Comparison of ENCODE assay signal across 11 mouse cellular contexts in genomic region chr1:192189056-192189455, GRCm38 (mm10). TPM values are rescaled to one million over a fixed set of nuclear protein-coding genes. Genes with fewer than 3 reads are reported as not detected.
DNase-seq lines count a peak whose midpoint lies in the region; ATAC-seq and TF ChIP-seq lines count a peak whose summit lies in the region.
"Had no signal": no experiment of that assay in that cellular context is flagged by ENCODE, and none has a peak within 500 bp of the region (broad histone marks: within the 10 kb centered on the region; RNA-seq: fewer than 3 reads in every experiment).

No protein-coding gene starts in this region.

- no peak overlapping the region for H3K9ac ChIP-seq in forebrain, embryonic 12.5 days
- H3K9ac ChIP-seq in forebrain, embryonic 15.5 days (replicated peaks), result no peak overlapping the region
- H3K9ac ChIP-seq in liver, postnatal 0 days (replicated peaks), result no peak overlapping the region
- H3K9ac ChIP-seq: heart, embryonic 15.5 days had no signal

- H3K9me3 ChIP-seq in forebrain, embryonic 12.5 days, result no peaks in the 10 kb centered on the region
- H3K9me3 ChIP-seq in forebrain, embryonic 15.5 days, result no peaks in the 10 kb centered on the region
- H3K9me3 ChIP-seq in liver, postnatal 0 days (ENCODE audit: low read length), result no peaks in the 10 kb centered on the region
- H3K9me3 ChIP-seq: G1E; heart, embryonic 15.5 days had no signal

- no peak for DNase-seq in liver, postnatal 0 days
- no peak for DNase-seq in liver
- peak; percentile 17 to 40 for DNase-seq in layer of hippocampus, postnatal 10 days (ENCODE audit: low spot score in 2 of 2)
- peak; percentile 19 for DNase-seq in right cerebral cortex, postnatal 25 days
- no peak for DNase-seq in thymus, adult 18-20 months

- ATAC-seq in forebrain, embryonic 12.5 days (ENCODE audit: low FRiP score), result peak; percentile 55
- ATAC-seq in forebrain, embryonic 15.5 days (replicated peaks), result no peak
- no peak for ATAC-seq in liver, postnatal 0 days
- 0 out of 2 replicates have a peak, but pooled peaks have one; percentile 36 for ATAC-seq in common myeloid progenitor, adult 5-6 weeks (replicated peaks; ENCODE audit: low read depth, poor library complexity, severe bottlenecking)

- WGBS in forebrain, embryonic 12.5 days, result 9% methylated on average over 4 of the region's 4 CpGs
- WGBS in forebrain, embryonic 15.5 days, result 8% methylated on average over 4 of the region's 4 CpGs
- 10% methylated on average over 4 of the region's 4 CpGs for WGBS in liver, postnatal 0 days (ENCODE audit: insufficient replicate concordance)

- H3K4me3 ChIP-seq in forebrain, embryonic 12.5 days (replicated peaks), result no peak overlapping the region
- H3K4me3 ChIP-seq in forebrain, embryonic 15.5 days, result no peak overlapping the region
- H3K4me3 ChIP-seq in liver, postnatal 0 days (ENCODE audit: low read depth, low read length), result no peak overlapping the region
- H3K4me3 ChIP-seq: heart, embryonic 15.5 days; myocyte had no signal

- TF ChIP-seq CTCF in liver, postnatal 0 days (IDR thresholded peaks at IDR 0.05; ENCODE audit: low read depth), result peak; percentile 69

- peaks cover 12% of the 10 kb centered on the region for H3K4me1 ChIP-seq in forebrain, embryonic 12.5 days
- peaks cover 15% of the 10 kb centered on the region for H3K4me1 ChIP-seq in forebrain, embryonic 15.5 days
- no peaks in the 10 kb centered on the region for H3K4me1 ChIP-seq in liver, postnatal 0 days (ENCODE audit: insufficient read depth)

- TF ChIP-seq EP300 in liver, postnatal 0 days (IDR thresholded peaks at IDR 0.05; ENCODE audit: low read depth), result no peak

- H3K4me2 ChIP-seq in forebrain, embryonic 12.5 days, result no peak overlapping the region
- H3K4me2 ChIP-seq in forebrain, embryonic 15.5 days (replicated peaks), result no peak overlapping the region
- no peak overlapping the region for H3K4me2 ChIP-seq in liver, postnatal 0 days (ENCODE audit: low read depth, low read length)
- H3K4me2 ChIP-seq: heart, embryonic 15.5 days had no signal

- H3K27me3 ChIP-seq in forebrain, embryonic 12.5 days, result peaks cover 40% of the 10 kb centered on the region
- H3K27me3 ChIP-seq in forebrain, embryonic 15.5 days, result peaks cover 15% of the 10 kb centered on the region
- H3K27me3 ChIP-seq in liver, postnatal 0 days (ENCODE audit: insufficient read depth, low read length), result peaks cover 37% of the 10 kb centered on the region

- no peaks in the 10 kb centered on the region for H3K36me3 ChIP-seq in forebrain, embryonic 12.5 days (replicated peaks)
- H3K36me3 ChIP-seq in forebrain, embryonic 15.5 days, result no peaks in the 10 kb centered on the region
- H3K36me3 ChIP-seq in liver, postnatal 0 days (replicated peaks; ENCODE audit: insufficient read depth, low read length), result no peaks in the 10 kb centered on the region
- H3K36me3 ChIP-seq: G1E; heart, embryonic 15.5 days had no signal

- H3K27ac ChIP-seq in forebrain, embryonic 12.5 days, result no peak overlapping the region
- H3K27ac ChIP-seq in forebrain, embryonic 15.5 days (replicated peaks), result no peak overlapping the region
- no peak overlapping the region for H3K27ac ChIP-seq in liver, postnatal 0 days (ENCODE audit: low read depth)
- H3K27ac ChIP-seq: heart, embryonic 15.5 days had no signal

RNA-seq across cellular contexts. Expression of gene Kcnh1, which starts 1.5 kb away (rescaled TPM):
- 0.57 and 0.86 TPM in 2 replicates for polyA plus RNA-seq in forebrain, embryonic 12.5 days (2016; fragmentation: Nextera tagmentation; extraction: Ambion mirVana)
- 1.9 and 2.0 TPM in 2 replicates for polyA plus RNA-seq in forebrain, embryonic 15.5 days (2015; fragmentation: Nextera tagmentation; extraction: Ambion mirVana)
- not detected in 2 replicates for polyA plus RNA-seq in liver, postnatal 0 days (2015; fragmentation: Nextera tagmentation; extraction: Ambion mirVana)
- not detected in 2 replicates for total RNA-seq in common myeloid progenitor, adult 5-6 weeks (2017)
- 10 to 100 TPM; 15.3 to 16.2 TPM for total RNA-seq in layer of hippocampus, postnatal 10 days (2021)
- polyA plus RNA-seq: G1E had no signal

RNA-seq across cellular contexts. Expression of gene Rcor3, which starts 51.2 kb away (rescaled TPM):
- polyA plus RNA-seq in forebrain, embryonic 12.5 days (2016; fragmentation: Nextera tagmentation; extraction: Ambion mirVana), result 19.2 and 20.1 TPM in 2 replicates
- polyA plus RNA-seq in forebrain, embryonic 15.5 days (2015; fragmentation: Nextera tagmentation; extraction: Ambion mirVana), result 23.8 and 24.8 TPM in 2 replicates
- 6.2 and 7.2 TPM in 2 replicates for polyA plus RNA-seq in liver, postnatal 0 days (2015; fragmentation: Nextera tagmentation; extraction: Ambion mirVana)
- 13.6 and 21.7 TPM in 2 replicates for total RNA-seq in common myeloid progenitor, adult 5-6 weeks (2017)
- total RNA-seq in layer of hippocampus, postnatal 10 days (2021), result 10 to 100 TPM; 53.0 to 60.4 TPM

Comparison
In these comparisons a context has a peak if more than half of its experiments do, and no peak if none do; other contexts are left out.
1. ATAC-seq: peak in forebrain, embryonic 12.5 days (single experiment) and common myeloid progenitor, adult 5-6 weeks (single experiment); none in forebrain, embryonic 15.5 days (single experiment) and liver, postnatal 0 days (single experiment).
2. DNase-seq: peak in layer of hippocampus, postnatal 10 days (2 of 2) and right cerebral cortex, postnatal 25 days (single experiment); none in liver, postnatal 0 days (single experiment), liver (single experiment) and thymus, adult 18-20 months (0 of 2).